Mouse (Mus musculus): ENCODE measurements at regions not wholly inside any gene's neighbourhood (a gene's known extent, or its start where the extent isn't known, plus 50 kb on each side); places are given as distances from the start of the nearest gene placed in this dataset.

GRCm38 (mm10) chr9:30549892-30550515 is 123.1 kb downstream of the Snx19 start:
- no peak for ATAC-seq
- no peak overlapping the region for H3K27ac ChIP-seq (ENCODE audit: low read length)
- no peak overlapping the region for H3K9ac ChIP-seq (ENCODE audit: low read depth, low read length)
- H3K4me3 ChIP-seq (ENCODE audit: low read length): no peak overlapping the region
- H3K36me3 ChIP-seq (ENCODE audit: control insufficient read depth, insufficient read depth, low read length): no peaks in the 10 kb centered on the region
- no peak overlapping the region for H3K4me2 ChIP-seq (ENCODE audit: low read depth, low read length)
- H3K9me3 ChIP-seq (ENCODE audit: control insufficient read depth, low read length): no peaks in the 10 kb centered on the region
- 83% methylated on average over 5 of the region's 5 CpGs for WGBS
- H3K27me3 ChIP-seq (replicated peaks; ENCODE audit: control insufficient read depth, insufficient read depth, low read length): no peaks in the 10 kb centered on the region
- H3K4me1 ChIP-seq (ENCODE audit: control insufficient read depth, insufficient read depth, low read length): no peaks in the 10 kb centered on the region

- Histone ChIP-seq H3K4me2 (ENCODE audit: low read depth, low read length) (no peak overlapping the region), H3K36me3 (ENCODE audit: control insufficient read depth, insufficient read depth, low read length) (no peaks in the 10 kb centered on the region), H3K27me3 (replicated peaks; ENCODE audit: control insufficient read depth, insufficient read depth, low read length) (no peaks in the 10 kb centered on the region), H3K9me3 (ENCODE audit: control insufficient read depth, low read length) (no peaks in the 10 kb centered on the region), H3K9ac (ENCODE audit: low read depth, low read length) (no peak overlapping the region), H3K4me3 (ENCODE audit: low read length) (no peak overlapping the region), H3K4me1 (ENCODE audit: control insufficient read depth, insufficient read depth, low read length) (no peaks in the 10 kb centered on the region), H3K27ac (ENCODE audit: low read length) (no peak overlapping the region)
- no peak for ATAC-seq
- 86% methylated on average over 6 of the region's 6 CpGs for WGBS
These were observed 113.0 kb downstream of the Snx19 start for GRCm38 (mm10) chr9:30539858-30540257.

GRCm38 (mm10) chr9:30536508-30537100 is 109.7 kb downstream of the Snx19 start:
- Histone ChIP-seq H3K9ac (ENCODE audit: low read depth, low read length) (no peak overlapping the region), H3K4me2 (ENCODE audit: low read depth, low read length) (no peak overlapping the region), H3K36me3 (ENCODE audit: control insufficient read depth, insufficient read depth, low read length) (no peaks in the 10 kb centered on the region), H3K4me1 (ENCODE audit: control insufficient read depth, insufficient read depth, low read length) (no peaks in the 10 kb centered on the region), H3K9me3 (ENCODE audit: control insufficient read depth, low read length) (no peaks in the 10 kb centered on the region), H3K27ac (ENCODE audit: low read length) (no peak overlapping the region), H3K27me3 (replicated peaks; ENCODE audit: control insufficient read depth, insufficient read depth, low read length) (no peaks in the 10 kb centered on the region; the same call in 1 of the 2 replicates), H3K4me3 (ENCODE audit: low read length) (no peak overlapping the region)
- 63% methylated on average over 8 of the region's 8 CpGs for WGBS
- ATAC-seq: no peak

- H3K27me3 ChIP-seq (replicated peaks; ENCODE audit: control insufficient read depth, insufficient read depth, low read length): no peaks in the 10 kb centered on the region; the same call in 1 of the 2 replicates
- H3K4me2 ChIP-seq (ENCODE audit: low read depth, low read length): no peak overlapping the region
- no peak for ATAC-seq
- no peak overlapping the region for H3K9ac ChIP-seq (ENCODE audit: low read depth, low read length)
- H3K36me3 ChIP-seq (ENCODE audit: control insufficient read depth, insufficient read depth, low read length): no peaks in the 10 kb centered on the region
- 45% methylated on average over 4 of the region's 4 CpGs for WGBS
- H3K27ac ChIP-seq (ENCODE audit: low read length): no peak overlapping the region
- no peaks in the 10 kb centered on the region for H3K4me1 ChIP-seq (ENCODE audit: control insufficient read depth, insufficient read depth, low read length)
- no peaks in the 10 kb centered on the region for H3K9me3 ChIP-seq (ENCODE audit: control insufficient read depth, low read length)
- no peak overlapping the region for H3K4me3 ChIP-seq (ENCODE audit: low read length)
These were observed 108.1 kb downstream of the Snx19 start for GRCm38 (mm10) chr9:30534961-30535360.

- WGBS: 76% methylated on average over 11 of the region's 11 CpGs
- Histone ChIP-seq H3K9me3 (ENCODE audit: control insufficient read depth, low read length) (no peaks in the 10 kb centered on the region), H3K4me3 (ENCODE audit: low read length) (no peak overlapping the region), H3K36me3 (ENCODE audit: control insufficient read depth, insufficient read depth, low read length) (no peaks in the 10 kb centered on the region), H3K9ac (ENCODE audit: low read depth, low read length) (no peak overlapping the region), H3K27ac (ENCODE audit: low read length) (no peak overlapping the region), H3K4me1 (ENCODE audit: control insufficient read depth, insufficient read depth, low read length) (no peaks in the 10 kb centered on the region), H3K27me3 (replicated peaks; ENCODE audit: control insufficient read depth, insufficient read depth, low read length) (no peaks in the 10 kb centered on the region; the same call in 1 of the 2 replicates), H3K4me2 (ENCODE audit: low read depth, low read length) (no peak overlapping the region)
- no peak for ATAC-seq
These were observed 107.0 kb downstream of the Snx19 start for GRCm38 (mm10) chr9:30533780-30534343.

GRCm38 (mm10) chr9:30533091-30533779 is 106.3 kb downstream of the Snx19 start:
- Histone ChIP-seq H3K27ac (ENCODE audit: low read length) (no peak overlapping the region), H3K4me2 (ENCODE audit: low read depth, low read length) (no peak overlapping the region), H3K27me3 (replicated peaks; ENCODE audit: control insufficient read depth, insufficient read depth, low read length) (no peaks in the 10 kb centered on the region; the same call in 1 of the 2 replicates), H3K4me1 (ENCODE audit: control insufficient read depth, insufficient read depth, low read length) (no peaks in the 10 kb centered on the region), H3K36me3 (ENCODE audit: control insufficient read depth, insufficient read depth, low read length) (no peaks in the 10 kb centered on the region), H3K4me3 (ENCODE audit: low read length) (no peak overlapping the region), H3K9ac (ENCODE audit: low read depth, low read length) (no peak overlapping the region), H3K9me3 (ENCODE audit: control insufficient read depth, low read length) (no peaks in the 10 kb centered on the region)
- 69% methylated on average over 9 of the region's 9 CpGs for WGBS
- no peak for ATAC-seq

- Histone ChIP-seq H3K4me2 (ENCODE audit: low read depth, low read length) (no peak overlapping the region), H3K27ac (ENCODE audit: low read length) (no peak overlapping the region), H3K27me3 (replicated peaks; ENCODE audit: control insufficient read depth, insufficient read depth, low read length) (no peaks in the 10 kb centered on the region), H3K4me3 (ENCODE audit: low read length) (no peak overlapping the region), H3K9ac (ENCODE audit: low read depth, low read length) (no peak overlapping the region), H3K4me1 (ENCODE audit: control insufficient read depth, insufficient read depth, low read length) (peaks cover 3% of the 10 kb centered on the region; the same call in 1 of the 2 replicates), H3K36me3 (ENCODE audit: control insufficient read depth, insufficient read depth, low read length) (no peaks in the 10 kb centered on the region), H3K9me3 (ENCODE audit: control insufficient read depth, low read length) (no peaks in the 10 kb centered on the region)
- ATAC-seq: no peak
- 66% methylated on average over 5 of the region's 5 CpGs for WGBS
These were observed 98.2 kb downstream of the Snx19 start for GRCm38 (mm10) chr9:30525086-30525485.

- H3K4me2 ChIP-seq (ENCODE audit: low read depth, low read length): no peak overlapping the region
- no peak overlapping the region for H3K27ac ChIP-seq (ENCODE audit: low read length)
- H3K9me3 ChIP-seq (ENCODE audit: control insufficient read depth, low read length): no peaks in the 10 kb centered on the region
- H3K36me3 ChIP-seq (ENCODE audit: control insufficient read depth, insufficient read depth, low read length): no peaks in the 10 kb centered on the region
- ATAC-seq: no peak
- H3K27me3 ChIP-seq (replicated peaks; ENCODE audit: control insufficient read depth, insufficient read depth, low read length): no peaks in the 10 kb centered on the region
- H3K9ac ChIP-seq (ENCODE audit: low read depth, low read length): no peak overlapping the region
- no peak overlapping the region for H3K4me3 ChIP-seq (ENCODE audit: low read length)
- peaks cover 3% of the 10 kb centered on the region; the same call in 1 of the 2 replicates for H3K4me1 ChIP-seq (ENCODE audit: control insufficient read depth, insufficient read depth, low read length)
- WGBS: 86% methylated on average over 6 of the region's 6 CpGs
These were observed 97.6 kb downstream of the Snx19 start for GRCm38 (mm10) chr9:30524401-30525066.

- no peaks in the 10 kb centered on the region for H3K36me3 ChIP-seq (ENCODE audit: control insufficient read depth, insufficient read depth, low read length)
- H3K4me3 ChIP-seq (ENCODE audit: low read length): no peak overlapping the region
- no peak overlapping the region for H3K4me2 ChIP-seq (ENCODE audit: low read depth, low read length)
- no peak overlapping the region for H3K27ac ChIP-seq (ENCODE audit: low read length)
- no peak overlapping the region for H3K9ac ChIP-seq (ENCODE audit: low read depth, low read length)
- H3K4me1 ChIP-seq (ENCODE audit: control insufficient read depth, insufficient read depth, low read length): peaks cover 3% of the 10 kb centered on the region; the same call in 1 of the 2 replicates
- H3K27me3 ChIP-seq (replicated peaks; ENCODE audit: control insufficient read depth, insufficient read depth, low read length): no peaks in the 10 kb centered on the region
- 95% methylated on average over 2 of the region's 2 CpGs for WGBS
- no peak for ATAC-seq
- H3K9me3 ChIP-seq (ENCODE audit: control insufficient read depth, low read length): no peaks in the 10 kb centered on the region
These were observed 96.9 kb downstream of the Snx19 start for GRCm38 (mm10) chr9:30523852-30524251.
